Mouse (Mus musculus) hindbrain, embryonic 15.5 days (tissue): ENCODE results near the gene Fat2. TPM values are rescaled to one million over a fixed set of nuclear protein-coding genes. Genes with fewer than 3 reads are reported as not detected.

Source experiments
- ATAC-seq: fragments of 200-750 bp; cut with Nextera tagmentation; 2 replicates; pipeline ENCODE4 v1.8.0; 2017; ENCODE audit warnings: low read depth, moderate number of reproducible peaks, moderate TSS enrichment; ENCODE audit not compliant: low FRiP score
- H3K27ac ChIP-seq: fragments of 300-500 bp; sonication (generic); replicated peaks from 2 replicates; pipeline ENCODE4 v1.5.1; 2015; ENCODE audit warnings: mild to moderate bottlenecking, inconsistent platforms
- H3K27me3 ChIP-seq: fragments of 300-500 bp; sonication (generic); 2 replicates; pipeline ENCODE4 v1.6.1; 2015; ENCODE audit warnings: control low read depth, inconsistent platforms
- H3K36me3 ChIP-seq: fragments of 300-500 bp; sonication (generic); 2 replicates; pipeline ENCODE4 v1.6.1; 2015; ENCODE audit warnings: control low read depth, inconsistent platforms
- H3K4me1 ChIP-seq: fragments of 300-500 bp; sonication (generic); replicated peaks from 2 replicates; pipeline ENCODE4 v1.6.1; 2015; ENCODE audit warnings: control low read depth, inconsistent platforms
- H3K4me2 ChIP-seq: fragments of 300-500 bp; sonication (generic); 2 replicates; pipeline ENCODE4 v1.6.1; 2015; ENCODE audit warnings: moderate library complexity, mild to moderate bottlenecking, inconsistent platforms
- H3K4me3 ChIP-seq: fragments of 300-500 bp; sonication (generic); 2 replicates; pipeline ENCODE4 v1.5.1; 2015; ENCODE audit warnings: mild to moderate bottlenecking, inconsistent platforms
- H3K9ac ChIP-seq: fragments of 300-500 bp; sonication (generic); 2 replicates; pipeline ENCODE4 v1.6.1; 2015; ENCODE audit warnings: inconsistent platforms
- H3K9me3 ChIP-seq: fragments of 300-500 bp; sonication (generic); 2 replicates; pipeline ENCODE4 v1.6.1; 2016; ENCODE audit warnings: control low read depth, inconsistent platforms
- WGBS: fragments of 180-500 bp; shearing (Covaris S2); methylation state at CpG from one replicate; pipeline ENCODE4 v1.1.7; 2015; 5-methylcytosine and 5-hydroxymethylcytosine counted together
- polyA plus RNA-seq: library from polyadenylated mRNA; unstranded; fragments of >200 nt; fragmentation: Nextera tagmentation; extraction: Ambion mirVana; gene quantifications from 2 replicates; pipeline ENCODE4 v1.2.1, GENCODE M21; 2015

The Fat2 gene
- polyA plus RNA-seq, 1 experiment from 2014 or later: 0.40 TPM

DNA sequence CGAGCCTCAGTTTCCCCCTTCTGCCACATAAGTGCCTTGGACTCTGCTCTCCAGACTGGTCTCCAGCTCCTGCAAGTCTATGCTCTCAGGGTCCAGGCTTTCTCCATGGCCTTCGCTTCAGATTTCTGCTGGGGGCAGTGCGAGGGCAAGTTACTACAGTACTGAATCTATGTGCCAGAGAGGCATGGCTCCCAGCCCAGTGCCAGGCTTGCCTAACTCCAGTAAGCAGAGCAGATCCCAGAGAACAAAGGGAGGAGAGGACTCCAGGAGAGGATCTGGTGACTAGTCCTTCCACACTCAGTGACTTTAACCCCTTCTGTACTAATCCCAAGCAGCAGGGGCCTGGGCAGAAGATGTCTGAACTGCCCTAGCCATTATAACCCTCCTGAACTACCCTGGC is 28.3 kb upstream of the Fat2 start:
- Histone ChIP-seq H3K27ac (no peak overlapping the region), H3K4me1 (no peaks in the 10 kb centered on the region; the same call in 1 of the 2 replicates), H3K4me2 (no peak overlapping the region), H3K4me3 (no peak overlapping the region), H3K9me3 (no peaks in the 10 kb centered on the region), H3K27me3 (no peaks in the 10 kb centered on the region), H3K36me3 (no peaks in the 10 kb centered on the region), H3K9ac (no peak overlapping the region)
- 83% methylated on average over 3 of the region's 3 CpGs for WGBS
- no peak for ATAC-seq

- Histone ChIP-seq H3K9me3 (no peaks in the 10 kb centered on the region), H3K27me3 (no peaks in the 10 kb centered on the region), H3K4me3 (no peak overlapping the region), H3K4me2 (no peak overlapping the region), H3K9ac (no peak overlapping the region), H3K36me3 (no peaks in the 10 kb centered on the region), H3K27ac (no peak overlapping the region), H3K4me1 (no peaks in the 10 kb centered on the region)
- ATAC-seq: no peak
- 73% methylated on average over 15 of the region's 15 CpGs for WGBS
These were observed 21.9 kb upstream of the Fat2 start for GRCm38 (mm10) chr11:55358094-55358783.

GRCm38 (mm10) chr11:55356846-55357245 is 20.5 kb upstream of the Fat2 start:
- no peaks in the 10 kb centered on the region for H3K9me3 ChIP-seq
- WGBS: 88% methylated on average over 2 of the region's 2 CpGs
- H3K36me3 ChIP-seq: no peaks in the 10 kb centered on the region
- H3K4me2 ChIP-seq: no peak overlapping the region
- no peak overlapping the region for H3K4me3 ChIP-seq
- no peak overlapping the region for H3K9ac ChIP-seq
- H3K27me3 ChIP-seq: no peaks in the 10 kb centered on the region
- H3K27ac ChIP-seq: no peak overlapping the region
- H3K4me1 ChIP-seq: no peaks in the 10 kb centered on the region
- no peak for ATAC-seq

DNA sequence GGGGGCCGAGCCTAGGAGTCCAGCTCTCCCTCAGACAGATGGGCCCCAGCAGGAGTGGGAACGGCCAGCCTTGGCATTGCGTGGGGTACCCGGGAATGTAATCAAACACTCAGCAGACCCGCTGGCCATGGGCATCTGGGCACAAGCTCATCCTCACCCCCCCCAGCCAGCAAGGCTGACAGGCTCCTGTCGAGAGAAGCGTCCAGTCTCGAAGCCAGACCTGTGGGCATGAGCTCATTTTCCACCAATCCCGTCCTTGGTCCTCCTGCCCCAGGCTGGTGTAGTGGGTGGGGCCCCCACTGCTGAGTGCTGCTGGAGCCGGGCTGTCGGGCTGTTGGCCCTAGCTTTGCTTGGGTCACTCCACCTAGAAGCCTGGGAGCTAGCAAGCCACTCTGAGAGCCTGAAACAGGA is 5.6 kb upstream of the Fat2 start:
- no peak overlapping the region for H3K9ac ChIP-seq
- H3K4me2 ChIP-seq: no peak overlapping the region
- 71% methylated on average over 11 of the region's 11 CpGs for WGBS
- H3K9me3 ChIP-seq: no peaks in the 10 kb centered on the region
- no peaks in the 10 kb centered on the region for H3K36me3 ChIP-seq
- peak; percentile 45; the same call in 1 of the 2 replicates for ATAC-seq
- H3K4me3 ChIP-seq: no peak overlapping the region
- no peaks in the 10 kb centered on the region for H3K27me3 ChIP-seq
- H3K27ac ChIP-seq: no peak overlapping the region
- no peaks in the 10 kb centered on the region for H3K4me1 ChIP-seq

DNA sequence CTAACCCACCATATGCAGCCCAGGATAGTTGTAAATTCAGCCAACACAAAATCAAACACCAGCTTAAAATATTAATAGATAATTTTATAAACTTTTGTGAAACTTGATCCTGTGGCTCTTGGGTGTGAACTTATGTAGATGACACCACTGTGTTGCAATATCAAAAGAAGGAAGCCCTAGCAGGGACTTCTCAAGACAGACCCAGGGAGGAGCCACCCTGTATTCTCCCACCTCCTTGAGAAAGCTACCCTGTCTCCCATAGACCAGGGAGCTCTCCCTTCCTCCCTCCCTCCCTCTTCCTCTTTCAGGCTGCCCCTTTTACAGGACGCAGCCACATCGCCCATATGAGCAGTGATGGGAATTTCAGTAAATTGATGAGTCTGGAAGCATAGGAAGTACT is 4.4 kb upstream of the Fat2 start:
- H3K4me1 ChIP-seq: no peaks in the 10 kb centered on the region
- 84% methylated on average over 2 of the region's 2 CpGs for WGBS
- no peak overlapping the region for H3K9ac ChIP-seq
- H3K9me3 ChIP-seq: no peaks in the 10 kb centered on the region
- ATAC-seq: no peak
- no peak overlapping the region for H3K4me2 ChIP-seq
- H3K27me3 ChIP-seq: no peaks in the 10 kb centered on the region
- H3K4me3 ChIP-seq: no peak overlapping the region
- H3K36me3 ChIP-seq: no peaks in the 10 kb centered on the region
- no peak overlapping the region for H3K27ac ChIP-seq

DNA sequence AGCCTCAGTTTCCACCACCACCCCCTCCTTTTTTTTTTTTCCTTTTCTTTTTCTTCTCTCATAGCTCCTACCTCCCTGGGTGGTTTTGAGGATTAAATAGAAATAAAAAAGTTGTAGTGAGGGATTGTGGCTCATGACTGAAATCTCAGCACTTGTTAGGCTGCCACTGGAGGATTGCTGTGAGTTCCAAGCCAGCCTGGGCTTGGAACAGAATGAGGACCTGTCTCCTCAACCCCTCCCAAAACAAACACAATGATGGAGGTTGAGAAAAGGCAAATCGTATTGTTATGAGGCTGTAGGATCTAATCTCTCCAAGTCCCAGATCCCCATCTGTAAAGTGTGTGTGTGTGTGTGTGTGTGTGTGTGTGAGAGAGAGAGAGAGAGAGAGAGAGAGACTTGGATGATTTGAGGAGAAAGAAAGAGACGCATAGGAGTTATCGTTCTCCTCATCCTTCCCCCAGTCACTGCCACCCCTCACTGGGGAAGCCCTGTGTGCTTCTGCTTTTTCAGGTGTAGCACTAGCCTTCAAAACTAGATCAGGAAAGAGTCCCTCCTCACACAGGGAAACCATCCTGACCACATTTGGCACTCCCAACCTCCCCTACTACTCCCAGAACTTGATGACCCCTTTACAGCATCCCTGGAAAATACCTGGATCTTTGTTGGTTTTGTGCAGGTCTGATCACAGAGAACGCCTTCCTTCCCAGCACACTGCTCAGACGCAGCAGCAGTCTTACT is 837 bp upstream of the Fat2 start:
- Histone ChIP-seq H3K27me3 (no peaks in the 10 kb centered on the region), H3K27ac (no peak overlapping the region), H3K4me1 (no peaks in the 10 kb centered on the region), H3K4me2 (no peak overlapping the region), H3K9ac (no peak overlapping the region), H3K9me3 (no peaks in the 10 kb centered on the region), H3K4me3 (no peak overlapping the region), H3K36me3 (no peaks in the 10 kb centered on the region)
- WGBS: 81% methylated on average over 5 of the region's 5 CpGs
- no peak for ATAC-seq

- H3K27ac ChIP-seq: no peak overlapping the region
- H3K4me2 ChIP-seq: no peak overlapping the region
- no peaks in the 10 kb centered on the region for H3K27me3 ChIP-seq
- H3K9ac ChIP-seq: no peak overlapping the region
- H3K4me3 ChIP-seq: no peak overlapping the region
- H3K9me3 ChIP-seq: no peaks in the 10 kb centered on the region
- ATAC-seq: no peak
- no peaks in the 10 kb centered on the region for H3K4me1 ChIP-seq
- 86% methylated on average over 14 of the region's 14 CpGs for WGBS
- no peaks in the 10 kb centered on the region for H3K36me3 ChIP-seq
These were observed 869 bp downstream of the Fat2 start for GRCm38 (mm10) chr11:55335314-55336076.

DNA sequence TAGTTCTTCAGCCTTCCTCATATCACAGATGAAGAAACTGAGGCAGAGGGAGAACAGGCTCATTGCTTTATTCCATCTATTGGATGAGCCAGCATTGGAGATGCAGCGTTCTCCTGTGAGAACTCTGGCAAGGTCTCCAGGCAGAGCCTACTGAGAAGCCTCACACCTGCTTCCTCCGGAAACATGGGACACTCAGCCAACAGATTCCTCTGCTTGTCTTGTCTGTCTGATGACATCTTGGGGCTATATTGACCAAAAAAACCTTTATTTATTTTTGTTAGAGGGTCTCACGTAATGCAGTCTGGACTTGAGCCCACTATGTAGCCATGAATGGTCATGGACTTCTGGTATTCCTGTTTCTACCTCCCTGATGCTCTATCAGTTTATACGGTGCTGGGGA is 1.8 kb downstream of the Fat2 start:
- no peak for ATAC-seq
- Histone ChIP-seq H3K36me3 (no peaks in the 10 kb centered on the region), H3K27ac (no peak overlapping the region), H3K4me3 (no peak overlapping the region), H3K27me3 (no peaks in the 10 kb centered on the region), H3K4me2 (no peak overlapping the region), H3K4me1 (no peaks in the 10 kb centered on the region), H3K9me3 (no peaks in the 10 kb centered on the region), H3K9ac (no peak overlapping the region)
- WGBS: 91% methylated on average over 4 of the region's 4 CpGs

DNA sequence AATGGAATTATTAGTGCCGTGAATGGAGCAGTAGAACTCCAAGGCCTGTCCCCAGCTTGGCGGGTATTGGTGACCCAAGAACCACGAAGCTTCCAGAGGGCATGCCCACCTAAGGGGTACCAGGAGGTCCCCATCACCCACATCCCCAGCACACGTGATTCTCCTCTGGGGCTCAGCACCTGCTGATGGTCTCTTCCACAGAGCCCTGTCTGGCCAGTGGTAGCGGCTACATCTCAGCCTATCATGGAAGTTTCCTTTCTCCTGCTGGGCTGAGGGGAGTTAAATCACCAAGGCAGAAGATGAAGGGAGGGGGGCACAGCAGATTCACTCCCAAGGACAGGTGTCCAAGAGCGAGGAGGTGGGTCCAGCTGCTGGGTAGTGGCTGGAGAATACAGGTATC is 2.3 kb downstream of the Fat2 start:
- H3K36me3 ChIP-seq: no peaks in the 10 kb centered on the region
- 87% methylated on average over 6 of the region's 6 CpGs for WGBS
- H3K27ac ChIP-seq: no peak overlapping the region
- H3K27me3 ChIP-seq: no peaks in the 10 kb centered on the region
- H3K4me3 ChIP-seq: no peak overlapping the region
- no peaks in the 10 kb centered on the region for H3K9me3 ChIP-seq
- no peak overlapping the region for H3K9ac ChIP-seq
- ATAC-seq: no peak
- no peak overlapping the region for H3K4me2 ChIP-seq
- H3K4me1 ChIP-seq: no peaks in the 10 kb centered on the region

GRCm38 (mm10) chr11:55329868-55330772 is 6.2 kb downstream of the Fat2 start:
- ATAC-seq: no peak

GRCm38 (mm10) chr11:55327558-55328409 is 8.6 kb downstream of the Fat2 start:
- Histone ChIP-seq H3K27ac (no peak overlapping the region), H3K4me1 (no peaks in the 10 kb centered on the region), H3K36me3 (no peaks in the 10 kb centered on the region), H3K27me3 (no peaks in the 10 kb centered on the region), H3K9ac (no peak overlapping the region), H3K4me3 (no peak overlapping the region), H3K4me2 (no peak overlapping the region), H3K9me3 (no peaks in the 10 kb centered on the region)
- no peak for ATAC-seq
- 93% methylated on average over 9 of the region's 9 CpGs for WGBS

More at GRCm38 (mm10) chr11:55329868-55330772, 6.2 kb downstream of the Fat2 start:
- no peak overlapping the region for H3K9ac ChIP-seq
- H3K27me3 ChIP-seq: no peaks in the 10 kb centered on the region
- H3K9me3 ChIP-seq: no peaks in the 10 kb centered on the region
- H3K27ac ChIP-seq: no peak overlapping the region
- WGBS: 75% methylated on average over 16 of the region's 16 CpGs
- H3K36me3 ChIP-seq: no peaks in the 10 kb centered on the region
- H3K4me1 ChIP-seq: no peaks in the 10 kb centered on the region
- no peak overlapping the region for H3K4me3 ChIP-seq
- H3K4me2 ChIP-seq: no peak overlapping the region
